Comparison of ENCODE assay signal across 8 mouse cellular contexts in genomic region chr7:139246931-139247880, GRCm38 (mm10). TPM values are rescaled to one million over a fixed set of nuclear protein-coding genes. Genes with fewer than 3 reads are reported as not detected.
DNase-seq lines count a peak whose midpoint lies in the region; ATAC-seq lines count a peak whose summit lies in the region.

No protein-coding gene starts in this region.

- H3K4me2 ChIP-seq in hindbrain, embryonic 13.5 days, result peak overlapping the region; percentile 93

- peak overlapping the region; percentile 73; the same call in 1 of the 2 replicates for H3K27ac ChIP-seq in hindbrain, embryonic 13.5 days

- peak overlapping the region; percentile 55 for H3K4me3 ChIP-seq in hindbrain, embryonic 13.5 days

- H3K27me3 ChIP-seq in hindbrain, embryonic 13.5 days, result peaks cover 56% of the 10 kb centered on the region

- WGBS in hindbrain, embryonic 13.5 days, result 3% methylated on average over 38 of the region's 38 CpGs

- no peaks in the 10 kb centered on the region for H3K9me3 ChIP-seq in hindbrain, embryonic 13.5 days

- no peaks in the 10 kb centered on the region for H3K36me3 ChIP-seq in hindbrain, embryonic 13.5 days

- H3K4me1 ChIP-seq in hindbrain, embryonic 13.5 days (replicated peaks), result peaks cover 50% of the 10 kb centered on the region

- peak; percentile 87 for DNase-seq in MN1 (ENCODE audit: low spot score)
- peak; percentile 33 to 60 for DNase-seq in cerebellum, adult 18-20 months
- DNase-seq in frontal cortex, postnatal 10 days (ENCODE audit: low spot score in 2 of 2), result peak; percentile 32 to 52
- peak; percentile 65 to 80 for DNase-seq in left cerebral cortex, adult 18-20 months (ENCODE audit: low spot score in 2 of 2)
- DNase-seq in right cerebral cortex, postnatal 25 days, result peak; percentile 73

- peak overlapping the region; percentile 84 for H3K9ac ChIP-seq in hindbrain, embryonic 13.5 days

- peak; percentile 44 for ATAC-seq in hindbrain, embryonic 13.5 days (ENCODE audit: low FRiP score)
- ATAC-seq in megakaryocyte, adult 5-6 weeks (ENCODE audit: poor library complexity, severe bottlenecking), result peak; percentile 6
- ATAC-seq in megakaryocyte-erythroid progenitor cell, adult 5-6 weeks (replicated peaks; ENCODE audit: low FRiP score, low TSS enrichment, poor library complexity, severe bottlenecking), result no peak

RNA-seq across cellular contexts. Expression of gene Pwwp2b, which starts 1.1 kb away (rescaled TPM):
- polyA plus RNA-seq in hindbrain, embryonic 13.5 days (2015; fragmentation: Nextera tagmentation; extraction: Ambion mirVana), result 4.5 and 4.9 TPM in 2 replicates
- total RNA-seq in left cerebral cortex, adult 18-20 months (2021), result 10 to 100 TPM; 14.1 to 15.1 TPM
- total RNA-seq in megakaryocyte, adult 5-6 weeks (2015), result 3.0 and 3.3 TPM in 2 replicates
- total RNA-seq in megakaryocyte, adult 5-6 weeks (2017), result 1.8 and 2.6 TPM in 2 replicates
- 1.4 and 2.4 TPM in 2 replicates for total RNA-seq in megakaryocyte-erythroid progenitor cell, adult 5-6 weeks (2014; fragmentation: Nextera tagmentation)
- total RNA-seq in megakaryocyte-erythroid progenitor cell, adult 5-6 weeks (2017), result 1.1 and 2.1 TPM in 2 replicates

RNA-seq across cellular contexts. Expression of gene Stk32c, which starts 34.1 kb away (rescaled TPM):
- 1.1 TPM in 2 replicates for polyA plus RNA-seq in hindbrain, embryonic 13.5 days (2015; fragmentation: Nextera tagmentation; extraction: Ambion mirVana)
- 100 to 1,000 TPM; 179 to 185 TPM for total RNA-seq in left cerebral cortex, adult 18-20 months (2021)
- 0.11 TPM in 1 of 2 replicates, not detected in the other for total RNA-seq in megakaryocyte, adult 5-6 weeks (2015)
- total RNA-seq in megakaryocyte, adult 5-6 weeks (2017), result not detected in 2 replicates
- total RNA-seq in megakaryocyte-erythroid progenitor cell, adult 5-6 weeks (2014; fragmentation: Nextera tagmentation), result not detected in 2 replicates
- total RNA-seq in megakaryocyte-erythroid progenitor cell, adult 5-6 weeks (2017), result 0.88 TPM in 1 of 2 replicates, not detected in the other

RNA-seq across cellular contexts. Expression of gene Lrrc27, which starts 34.4 kb away (rescaled TPM):
- 3.5 and 5.0 TPM in 2 replicates for polyA plus RNA-seq in hindbrain, embryonic 13.5 days (2015; fragmentation: Nextera tagmentation; extraction: Ambion mirVana)
- total RNA-seq in left cerebral cortex, adult 18-20 months (2021), result 10 to 100 TPM in 1 of 2 experiments, 1 to 10 TPM in 1; 6.6 to 10.6 TPM
- 1.3 and 3.4 TPM in 2 replicates for total RNA-seq in megakaryocyte, adult 5-6 weeks (2015)
- 0.81 and 3.2 TPM in 2 replicates for total RNA-seq in megakaryocyte, adult 5-6 weeks (2017)
- 2.4 TPM in 1 of 2 replicates, not detected in the other for total RNA-seq in megakaryocyte-erythroid progenitor cell, adult 5-6 weeks (2014; fragmentation: Nextera tagmentation)
- 0.56 and 1.4 TPM in 2 replicates for total RNA-seq in megakaryocyte-erythroid progenitor cell, adult 5-6 weeks (2017)

Comparison
In these comparisons a context has a peak if more than half of its experiments do, and no peak if none do; other contexts are left out.
1. RNA of gene Stk32c, which starts 34.1 kb away (total RNA-seq): 179 to 185 TPM in left cerebral cortex, adult 18-20 months; 0.11 TPM in megakaryocyte, adult 5-6 weeks and 0.88 TPM in megakaryocyte-erythroid progenitor cell, adult 5-6 weeks; every median in the first group is over 10 times any median in the second.
2. Peak in every context shown above with its lines, with median percentiles within 50 percentile points of each other: DNase-seq.